Mouse (Mus musculus): ENCODE results near the gene Actr3b.
"Not testable (repeated sequence)": the region's sequence is repeated elsewhere in the genome, so short reads cannot be mapped to it uniquely, and the experiment has no call there.

The Actr3b gene

GRCm38 (mm10) chr5:25773921-25774790, 14.4 kb downstream of the Actr3b start:
- DNase-seq (ENCODE audit: low read depth, low spot score), result peak; percentile 94

GRCm38 (mm10) chr5:25791570-25791969, 31.8 kb downstream of the Actr3b start:
- peak; percentile 70 for DNase-seq (ENCODE audit: low read depth, low spot score)

- peak; percentile 65 for DNase-seq (ENCODE audit: low read depth, low spot score)
Measured at GRCm38 (mm10) chr5:25797776-25798175, 38.0 kb downstream of the Actr3b start.

- peak; percentile 80 for DNase-seq (ENCODE audit: low read depth, low spot score)
Measured at GRCm38 (mm10) chr5:25800929-25801328, 41.1 kb downstream of the Actr3b start.

GRCm38 (mm10) chr5:25801744-25802143, 41.9 kb downstream of the Actr3b start:
- peak; percentile 53 for DNase-seq (ENCODE audit: low read depth, low spot score)

- DNase-seq (ENCODE audit: low read depth, low spot score), result no peak
Measured at GRCm38 (mm10) chr5:25804569-25804968, 44.8 kb downstream of the Actr3b start.

- no peak for DNase-seq (ENCODE audit: low read depth, low spot score)
Measured at GRCm38 (mm10) chr5:25812922-25813321, 53.1 kb downstream of the Actr3b start.

GRCm38 (mm10) chr5:25829308-25830094, 69.7 kb downstream of the Actr3b start:
- DNase-seq (ENCODE audit: low read depth, low spot score), result peak; percentile 54

- no peak for DNase-seq (ENCODE audit: low read depth, low spot score)
Measured at GRCm38 (mm10) chr5:25830802-25831201, 71.0 kb downstream of the Actr3b start.

GRCm38 (mm10) chr5:25831624-25832023, 71.8 kb downstream of the Actr3b start:
- peak; percentile 82 for DNase-seq (ENCODE audit: low read depth, low spot score)

GRCm38 (mm10) chr5:25839400-25839799, 79.6 kb downstream of the Actr3b start:
- peak; percentile 73 for DNase-seq (ENCODE audit: low read depth, low spot score)

GRCm38 (mm10) chr5:25846558-25846957, 86.8 kb downstream of the Actr3b start:
- DNase-seq (ENCODE audit: low read depth, low spot score), result no peak

GRCm38 (mm10) chr5:25847154-25847553, 87.4 kb downstream of the Actr3b start:
- no peak for DNase-seq (ENCODE audit: low read depth, low spot score)

GRCm38 (mm10) chr5:25848058-25848457, 88.3 kb downstream of the Actr3b start:
- peak; percentile 85 for DNase-seq (ENCODE audit: low read depth, low spot score)

GRCm38 (mm10) chr5:25866201-25866600, 106.4 kb downstream of the Actr3b start:
- no peak for DNase-seq (ENCODE audit: low read depth, low spot score)

GRCm38 (mm10) chr5:25869880-25870279, 110.1 kb downstream of the Actr3b start:
- no peak for DNase-seq (ENCODE audit: low read depth, low spot score)

GRCm38 (mm10) chr5:25870632-25871031, 110.8 kb downstream of the Actr3b start:
- DNase-seq (ENCODE audit: low read depth, low spot score), result no peak

- no peak for DNase-seq (ENCODE audit: low read depth, low spot score)
Measured at GRCm38 (mm10) chr5:25871342-25872023, 111.7 kb downstream of the Actr3b start.

- DNase-seq (ENCODE audit: low read depth, low spot score), result peak; percentile 36
Measured at GRCm38 (mm10) chr5:25873046-25873445, 113.2 kb downstream of the Actr3b start.

- DNase-seq (ENCODE audit: low read depth, low spot score), result not testable (repeated sequence)
Measured at GRCm38 (mm10) chr5:25875927-25876326, 116.1 kb downstream of the Actr3b start.

GRCm38 (mm10) chr5:25877281-25877680, 117.5 kb downstream of the Actr3b start:
- no peak for DNase-seq (ENCODE audit: low read depth, low spot score)

GRCm38 (mm10) chr5:25877996-25878395, 118.2 kb downstream of the Actr3b start:
- no peak for DNase-seq (ENCODE audit: low read depth, low spot score)

Data from brain, adult 2 months (tissue).